Mouse (Mus musculus): ENCODE data around the gene Hoxd9.

The Hoxd9 gene

DNA sequence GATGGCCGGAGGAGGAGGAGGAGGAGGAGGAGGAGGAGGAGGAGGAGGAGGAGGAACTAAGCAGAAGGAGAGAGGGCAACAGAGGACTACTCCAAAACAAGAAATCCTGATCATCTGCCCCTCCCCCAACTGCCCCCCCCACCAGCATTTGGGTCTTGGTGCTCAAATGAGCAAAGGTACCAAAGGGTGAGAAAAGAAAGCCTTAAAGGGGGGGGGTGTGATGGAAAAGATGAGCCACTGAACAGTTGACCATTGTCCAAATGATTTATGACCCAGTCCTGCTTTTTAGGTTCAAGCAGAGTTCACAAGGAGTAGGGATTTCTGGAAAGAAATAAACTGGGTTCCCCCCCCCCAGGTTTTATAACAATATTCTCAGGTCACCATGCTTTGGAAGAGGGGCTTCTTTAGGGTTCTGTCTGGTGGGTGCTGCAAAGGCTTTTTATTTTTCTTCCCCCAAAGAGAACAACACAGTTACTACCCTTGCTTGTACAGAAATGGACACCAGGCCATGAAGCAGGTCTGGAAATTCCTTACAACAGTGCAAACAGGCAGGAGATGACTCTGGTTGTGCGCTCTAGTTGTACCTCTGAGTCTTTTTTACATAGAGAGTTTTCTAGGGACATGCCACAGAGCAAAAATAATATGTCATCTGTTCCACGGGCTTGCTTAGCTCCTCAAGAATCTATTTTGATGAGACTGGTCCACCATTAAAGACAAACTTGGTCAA, 43.9 kb downstream of the Hoxd9 start:
- in situ Hi-C loops (cut with MboI, MseI), result no loop called here

DNA sequence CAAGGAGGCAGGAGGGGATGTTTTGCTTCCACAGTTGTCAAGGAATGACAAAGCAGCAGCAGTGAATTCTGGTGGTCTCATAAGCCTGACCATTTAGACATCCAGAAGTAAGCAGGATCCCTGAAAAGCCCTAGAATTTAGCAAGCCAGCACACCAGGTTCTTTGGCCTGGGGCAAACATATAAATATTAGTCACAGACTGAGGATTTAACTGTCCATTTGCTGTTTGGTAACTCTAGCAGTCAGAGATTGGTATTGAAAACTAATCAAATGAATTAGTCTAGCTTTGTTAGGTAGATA, 44.4 kb downstream of the Hoxd9 start:
- in situ Hi-C loops (cut with MboI, MseI), result no loop called here

DNA sequence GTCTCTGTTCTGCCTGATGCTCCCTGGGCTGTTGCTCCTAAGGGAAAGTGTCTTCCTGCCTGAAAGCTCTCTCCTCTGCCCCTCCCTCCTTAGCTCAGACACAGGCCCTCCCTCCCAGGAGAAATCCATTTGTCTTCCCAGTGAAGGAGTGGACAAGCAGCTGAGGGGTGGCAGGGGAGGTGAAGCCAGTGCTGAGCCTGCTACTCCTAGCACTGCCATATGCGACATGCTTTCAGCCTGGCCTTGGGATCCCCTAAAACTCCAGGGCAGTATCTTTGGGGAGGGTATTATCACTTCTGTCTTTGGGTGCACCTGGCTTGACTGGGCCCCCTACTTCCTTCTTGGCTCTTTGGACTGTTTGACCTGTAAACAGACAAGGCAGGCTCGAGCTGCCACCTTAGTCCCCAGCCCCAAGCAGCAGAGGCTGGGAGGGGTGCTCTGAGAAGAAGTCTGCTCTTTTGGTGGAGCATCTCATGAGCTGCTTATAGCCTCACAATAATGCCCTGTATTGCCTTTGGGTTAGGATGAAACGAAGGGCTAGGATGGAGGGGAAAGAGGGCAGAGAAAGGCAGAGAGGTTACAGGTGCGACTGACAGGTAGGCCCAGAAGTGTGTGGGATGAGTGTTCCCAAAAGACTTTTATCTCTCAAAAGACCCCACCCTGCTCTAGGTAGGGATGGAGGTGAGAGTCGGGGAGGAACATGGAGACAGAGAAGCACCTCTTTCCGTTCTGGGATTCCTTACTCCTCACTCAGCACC, 48.2 kb downstream of the Hoxd9 start:
- in situ Hi-C loops (cut with MboI, MseI), result no loop called here

DNA sequence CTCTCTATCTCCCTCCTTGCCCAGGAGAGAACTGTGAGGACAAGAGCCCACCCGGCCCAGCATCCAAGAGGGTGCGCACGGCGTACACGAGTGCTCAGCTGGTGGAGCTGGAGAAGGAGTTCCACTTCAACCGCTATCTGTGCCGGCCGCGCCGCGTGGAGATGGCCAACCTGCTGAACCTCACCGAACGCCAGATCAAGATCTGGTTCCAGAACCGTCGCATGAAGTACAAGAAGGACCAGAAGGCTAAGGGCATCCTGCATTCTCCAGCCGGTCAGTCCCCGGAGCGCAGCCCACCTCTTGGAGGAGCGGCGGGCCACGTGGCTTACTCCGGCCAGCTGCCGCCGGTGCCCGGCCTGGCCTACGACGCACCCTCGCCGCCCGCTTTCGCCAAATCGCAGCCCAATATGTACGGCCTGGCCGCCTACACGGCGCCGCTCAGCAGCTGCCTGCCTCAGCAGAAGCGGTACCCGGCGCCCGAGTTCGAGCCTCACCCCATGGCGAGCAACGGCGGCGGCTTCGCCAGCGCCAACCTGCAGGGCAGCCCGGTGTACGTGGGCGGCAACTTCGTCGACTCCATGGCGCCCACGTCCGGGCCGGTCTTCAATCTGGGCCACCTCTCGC, 48.9 kb downstream of the Hoxd9 start:
- in situ Hi-C loops (cut with MboI, MseI), result no loop called here

DNA sequence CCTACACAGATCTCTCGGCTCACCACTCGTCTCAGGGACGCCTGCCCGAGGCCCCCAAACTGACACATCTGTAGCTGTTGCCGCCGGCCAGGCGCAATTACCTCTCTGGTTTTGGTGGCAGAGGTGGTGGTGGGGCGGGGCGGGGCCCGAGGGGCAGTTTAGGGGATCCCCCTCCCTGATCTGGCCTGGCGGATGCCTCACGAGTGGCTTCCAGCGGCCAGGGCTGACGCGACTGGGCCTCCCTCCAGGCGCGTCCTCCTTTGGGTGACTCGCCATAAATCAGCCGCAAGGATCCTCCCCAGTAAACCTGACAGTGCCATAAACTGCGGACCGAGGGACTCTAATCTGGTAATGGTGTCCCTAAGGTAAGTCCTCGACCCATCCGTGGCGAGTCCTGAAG, 49.5 kb downstream of the Hoxd9 start:
- in situ Hi-C loops (cut with MboI, MseI), result no loop called here

DNA sequence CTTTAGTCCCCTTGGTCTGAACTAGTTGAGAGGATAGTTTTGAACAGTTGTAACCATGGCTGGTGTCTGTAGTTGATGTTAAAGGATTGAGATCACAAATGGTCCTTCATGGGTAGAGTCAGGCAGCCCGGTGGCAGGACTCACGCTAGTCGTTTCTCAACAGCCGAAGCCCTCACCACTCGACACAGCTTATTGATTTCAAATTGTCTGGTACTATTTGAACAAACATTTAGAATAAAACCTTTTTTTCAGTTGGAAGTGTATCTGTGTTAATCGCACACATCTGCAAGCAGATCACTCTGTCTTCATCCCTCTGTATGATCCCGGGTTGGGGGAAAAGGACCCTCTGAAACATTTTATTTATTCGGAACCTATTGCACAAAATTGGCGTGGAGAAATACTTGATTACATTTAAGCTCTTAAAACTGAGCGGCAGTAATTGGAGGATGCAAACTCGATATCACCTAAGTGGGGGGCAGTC, 50.2 kb downstream of the Hoxd9 start:
- in situ Hi-C loops (cut with MboI, MseI), result no loop called here

DNA sequence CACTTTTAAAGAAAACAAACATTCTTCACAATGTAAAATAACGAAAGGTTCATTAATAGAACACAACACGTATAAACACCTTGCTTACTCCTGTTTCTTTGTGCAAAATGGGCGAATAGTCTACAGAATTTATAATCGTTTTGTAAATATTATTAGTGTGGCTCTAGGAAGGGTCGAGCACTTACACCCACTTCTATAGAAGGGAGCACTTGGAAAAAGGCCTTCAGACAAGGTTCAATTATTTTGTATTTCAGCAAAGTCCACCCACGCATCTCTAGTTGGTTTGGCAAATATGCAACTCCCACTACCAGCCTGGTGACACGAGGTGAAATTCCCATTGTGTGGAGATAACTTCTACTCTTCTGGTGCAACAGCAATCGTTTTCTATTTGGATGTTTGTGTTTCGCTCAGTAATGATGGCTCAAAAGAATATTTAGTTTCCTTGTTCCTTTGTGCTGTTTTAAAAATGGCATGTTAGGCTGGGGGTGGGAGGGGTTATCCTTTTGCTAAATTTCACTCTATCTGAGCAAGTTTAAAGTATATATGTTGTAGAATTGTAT, 51.0 kb downstream of the Hoxd9 start:
- in situ Hi-C loops (cut with MboI, MseI), result no loop called here

DNA sequence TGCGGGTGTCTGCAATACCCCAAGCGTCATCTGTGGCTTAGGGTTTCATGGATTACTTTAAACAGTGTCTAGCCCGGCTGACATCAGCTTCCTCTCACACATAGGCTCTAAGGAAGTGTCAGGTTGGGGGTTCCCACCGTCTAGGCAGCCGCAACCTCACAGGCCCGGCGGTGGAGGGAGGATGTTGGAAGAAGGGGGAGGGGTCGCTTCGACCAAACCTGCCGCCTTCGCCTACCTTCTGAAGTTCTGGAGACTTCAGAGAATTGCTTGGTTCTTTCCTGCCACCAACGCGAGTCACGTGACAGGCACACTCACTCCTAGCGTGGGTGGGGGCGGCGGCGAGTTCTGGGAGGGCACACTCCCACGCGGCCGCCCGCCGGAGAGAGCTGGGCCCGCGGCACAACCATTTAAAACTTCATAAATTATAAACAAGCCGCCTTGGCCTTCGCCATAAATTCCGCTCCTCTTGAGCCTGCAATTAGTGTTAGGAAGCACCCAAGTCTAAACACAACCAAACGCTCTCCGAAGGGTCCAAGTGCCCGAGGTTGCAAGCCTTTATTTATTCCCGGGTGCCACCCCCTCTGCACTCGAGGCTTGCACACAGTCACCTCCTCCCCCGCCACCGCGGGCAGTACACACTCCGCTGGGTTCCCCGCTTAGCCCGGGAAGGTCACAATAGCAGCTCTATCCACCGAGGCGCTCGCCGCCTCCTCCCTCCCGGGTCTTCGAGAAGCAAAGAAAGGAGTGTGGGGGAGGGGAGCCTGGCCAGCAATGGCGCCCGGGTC, 52.0 kb downstream of the Hoxd9 start:
- in situ Hi-C loops (cut with MboI, MseI), result no loop called here

Data from T-helper 1 cell (primary cell).